Mouse (Mus musculus) heart, postnatal 10 days (tissue): Measurements from ENCODE around the gene 9330159F19Rik. TPM values are rescaled to one million over a fixed set of nuclear protein-coding genes. Genes with fewer than 3 reads are reported as not detected.

ENCODE experiments used
- total RNA-seq, 2 experiments: library from RNA; stranded (reverse); gene quantifications; 2 replicates each; pipeline ENCODE4 v1.2.3; 2021

9330159F19Rik gene
- total RNA-seq, 2 experiments from 2014 or later, result 0.05 to 0.19 TPM

Other genes starting within 250 kb of the 9330159F19Rik start
- gene 2310057J18Rik, start 225.3 kb upstream of the 9330159F19Rik start, total RNA-seq, result not detected
- gene Soga3, start 67.8 kb upstream of the 9330159F19Rik start, total RNA-seq, result not detected
- not detected for gene Gm49353, start 12.7 kb upstream of the 9330159F19Rik start, total RNA-seq
- gene Echdc1, start 101.6 kb downstream of the 9330159F19Rik start, total RNA-seq, result 10 to 100 TPM; 27.9 to 32.3 TPM
- gene Rnf146, start 150.8 kb downstream of the 9330159F19Rik start, total RNA-seq, result 10 to 100 TPM; 53.4 to 62.0 TPM